Mouse (Mus musculus) adipose tissue, adult 10 weeks (tissue): ENCODE data around the gene Tulp3. TPM values are rescaled to one million over a fixed set of nuclear protein-coding genes. Genes with fewer than 3 reads are reported as not detected.

Source experiments
- polyA plus RNA-seq: library from polyadenylated mRNA; stranded (reverse); fragments of 350-450 nt; fragmentation: Illumina TruSeq; extraction: RNeasy Lipid Tissue Mini Kit (QIAGEN cat#74804); gene quantifications from one replicate; pipeline ENCODE4 v1.2.3, GENCODE M21; 2014; ENCODE audit warnings: low read depth, low replicate concordance

Gene Tulp3
- polyA plus RNA-seq, result 13.9 TPM

GRCm38 (mm10) chr6:128355726-128356416 lies at the start of gene Tulp3:
TSS of gene Tulp3 (minus strand) at chr6:128355851.

GRCm38 (mm10) chr6:128398996-128399395 lies 43.3 kb upstream of the Tulp3 start, which contains the start of gene Nrip2:
TSS of gene Nrip2 (plus strand) at chr6:128399296.

GRCm38 (mm10) chr6:128375192-128375591 lies 19.5 kb upstream of the Tulp3 start, which contains the start of the genes Tex52 and Gm44596:
TSS of gene Tex52 (plus strand) at chr6:128375456.
TSS of gene Gm44596 (plus strand) at chr6:128375503.

GRCm38 (mm10) chr6:128362381-128363006 lies 6.8 kb upstream of the Tulp3 start, which contains the start of the genes Rhno1 and Foxm1:
TSS of gene Rhno1 (minus strand) at chr6:128362911.
TSS of gene Foxm1 (plus strand) at chr6:128362967.

GRCm38 (mm10) chr6:128300134-128301001 lies 55.3 kb downstream of the Tulp3 start, which contains the start of gene Tead4:
TSS of gene Tead4 (minus strand) at chr6:128300823.

Other genes starting within 250 kb of the Tulp3 start
- gene Tspan9, start 212.3 kb downstream of the Tulp3 start, polyA plus RNA-seq, result 64.6 TPM
- gene Tead4, start 55.0 kb downstream of the Tulp3 start, polyA plus RNA-seq, result 3.7 TPM
- gene Rhno1, start 7.1 kb upstream of the Tulp3 start, polyA plus RNA-seq, result 22.1 TPM
- 3.2 TPM for gene Foxm1, start 7.1 kb upstream of the Tulp3 start, polyA plus RNA-seq
- gene Tex52, start 19.6 kb upstream of the Tulp3 start, polyA plus RNA-seq, result 0.34 TPM
- not detected for gene Gm44596, start 19.7 kb upstream of the Tulp3 start, polyA plus RNA-seq
- gene Nrip2, start 43.4 kb upstream of the Tulp3 start, polyA plus RNA-seq, result 8.3 TPM
- gene Itfg2, start 69.1 kb upstream of the Tulp3 start, polyA plus RNA-seq, result 11.6 TPM
- 245 TPM for gene Fkbp4, start 82.8 kb upstream of the Tulp3 start, polyA plus RNA-seq
- gene Pzp, start 170.9 kb upstream of the Tulp3 start, polyA plus RNA-seq, result 4.3 TPM
- gene A2ml1, start 225.8 kb upstream of the Tulp3 start, polyA plus RNA-seq, result 20.8 TPM